Mouse (Mus musculus) ovary, postnatal 10 days (tissue): ENCODE measurements around the gene Acox2.
A peak's percentile ranks its signal among the peaks of the same experiment; 100 is the strongest.
"Not testable (repeated sequence)": the region's sequence is repeated elsewhere in the genome, so short reads cannot be mapped to it uniquely, and the experiment has no call there.

Experiments
- DNase-seq: peaks from one replicate; pipeline ENCODE4 v3.0.0; 2022; ENCODE audit warnings: low spot score

Acox2 gene

GRCm38 (mm10) chr14:8259166-8259565 lies at the start of gene Acox2:
TSS of gene Acox2 (minus strand) at chr14:8259353.
- no peak for DNase-seq

- no peak for DNase-seq
Measured at GRCm38 (mm10) chr14:8308650-8309049, 49.5 kb upstream of the Acox2 start.

- DNase-seq, result no peak
Measured at GRCm38 (mm10) chr14:8306884-8307283, 47.7 kb upstream of the Acox2 start.

- DNase-seq, result no peak
Measured at GRCm38 (mm10) chr14:8305014-8305413, 45.9 kb upstream of the Acox2 start.

GRCm38 (mm10) chr14:8304082-8304481 lies 44.9 kb upstream of the Acox2 start:
- DNase-seq, result no peak

GRCm38 (mm10) chr14:8302687-8303086 lies 43.5 kb upstream of the Acox2 start:
- no peak for DNase-seq

- no peak for DNase-seq
Measured at GRCm38 (mm10) chr14:8300281-8300680, 41.1 kb upstream of the Acox2 start.

- DNase-seq, result no peak
Measured at GRCm38 (mm10) chr14:8297889-8298293, 38.7 kb upstream of the Acox2 start.

GRCm38 (mm10) chr14:8294257-8294656 lies 35.1 kb upstream of the Acox2 start:
- DNase-seq, result no peak

GRCm38 (mm10) chr14:8286595-8286994 lies 27.4 kb upstream of the Acox2 start:
- DNase-seq, result not testable (repeated sequence)

- DNase-seq, result no peak
Measured at GRCm38 (mm10) chr14:8283784-8284183, 24.6 kb upstream of the Acox2 start.

GRCm38 (mm10) chr14:8271281-8271680 lies 12.1 kb upstream of the Acox2 start:
- DNase-seq, result not testable (repeated sequence)

GRCm38 (mm10) chr14:8264378-8264777 lies 5.2 kb upstream of the Acox2 start:
- DNase-seq, result no peak

GRCm38 (mm10) chr14:8262242-8262641 lies 3.1 kb upstream of the Acox2 start:
- DNase-seq, result no peak

- DNase-seq, result no peak
Measured at GRCm38 (mm10) chr14:8260214-8260613, 1.1 kb upstream of the Acox2 start.

- no peak for DNase-seq
Measured at GRCm38 (mm10) chr14:8258752-8259151, 401 bp downstream of the Acox2 start.

GRCm38 (mm10) chr14:8258335-8258627 lies 872 bp downstream of the Acox2 start:
- no peak for DNase-seq

- no peak for DNase-seq
Measured at GRCm38 (mm10) chr14:8257521-8258334, 1.4 kb downstream of the Acox2 start.

GRCm38 (mm10) chr14:8256881-8257280 lies 2.3 kb downstream of the Acox2 start:
- no peak for DNase-seq

GRCm38 (mm10) chr14:8256072-8256471 lies 3.1 kb downstream of the Acox2 start:
- no peak for DNase-seq

GRCm38 (mm10) chr14:8255076-8255729 lies 4.0 kb downstream of the Acox2 start:
- peak; percentile 27 for DNase-seq

- DNase-seq, result no peak
Measured at GRCm38 (mm10) chr14:8251330-8251885, 7.7 kb downstream of the Acox2 start.

GRCm38 (mm10) chr14:8250141-8250871 lies 8.8 kb downstream of the Acox2 start:
- no peak for DNase-seq
